Mouse (Mus musculus) left cerebral cortex, adult 2 months (tissue): ENCODE measurements at regions not wholly inside any gene's neighbourhood (a gene's known extent, or its start where the extent isn't known, plus 50 kb on each side); places are given as distances from the start of the nearest gene placed in this dataset.
A peak's percentile ranks its signal among the peaks of the same experiment; 100 is the strongest.

Source experiments
- DNase-seq, 2 experiments: peaks; one replicate each; pipeline ENCODE4 v3.0.0; 2021 to 2022; ENCODE audit warnings: low spot score in 2 of 2, mixed read lengths in 1 of 2; ENCODE audit errors: extremely low spot score in 1 of 2
- H3K27ac ChIP-seq: fragments of 200-600 bp; 2 replicates; pipeline ENCODE4 v1.8.1; 2022
- H3K4me3 ChIP-seq: fragments of 200-600 bp; 2 replicates; pipeline ENCODE4 v1.8.1; 2022
- CTCF ChIP-seq: fragments of 200-600 bp; IDR thresholded peaks from 2 replicates; pipeline ENCODE4 v1.8.1; 2022; ENCODE audit warnings: antibody characterized with exemption, mild to moderate bottlenecking, moderate library complexity
- intact Hi-C: fragments of 180-260 bp; cut with DNase I; formaldehyde crosslinking; loops from one replicate; pipeline ENCODE4 v1.15.1; 2025

DNA sequence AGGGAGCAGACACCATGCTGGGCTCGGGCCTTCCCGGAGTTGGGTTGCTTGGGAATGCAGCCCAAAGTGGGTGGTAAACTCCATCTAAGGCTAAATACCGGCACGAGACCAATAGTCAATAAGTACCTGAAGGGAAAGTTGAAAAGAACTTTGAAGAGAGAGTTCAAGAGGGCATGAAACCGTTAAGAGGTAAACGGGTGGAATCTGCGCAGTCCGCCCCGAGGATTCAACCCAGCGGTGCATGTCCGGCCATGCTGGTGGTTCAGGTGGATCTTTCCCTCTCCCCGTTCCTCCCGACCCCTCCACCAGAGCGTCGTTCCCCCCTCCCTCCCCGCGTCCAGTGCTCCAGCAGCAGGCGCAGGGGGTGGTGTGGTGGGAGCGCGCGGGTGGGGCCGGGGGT is 179.1 kb upstream of the Arhgef26 start:
- Histone ChIP-seq H3K4me3 (no peak overlapping the region), H3K27ac (no peak overlapping the region)
- intact Hi-C loops = no loop called here
- TF ChIP-seq CTCF = no peak
- DNase-seq = peak; percentile 48 to 72

DNA sequence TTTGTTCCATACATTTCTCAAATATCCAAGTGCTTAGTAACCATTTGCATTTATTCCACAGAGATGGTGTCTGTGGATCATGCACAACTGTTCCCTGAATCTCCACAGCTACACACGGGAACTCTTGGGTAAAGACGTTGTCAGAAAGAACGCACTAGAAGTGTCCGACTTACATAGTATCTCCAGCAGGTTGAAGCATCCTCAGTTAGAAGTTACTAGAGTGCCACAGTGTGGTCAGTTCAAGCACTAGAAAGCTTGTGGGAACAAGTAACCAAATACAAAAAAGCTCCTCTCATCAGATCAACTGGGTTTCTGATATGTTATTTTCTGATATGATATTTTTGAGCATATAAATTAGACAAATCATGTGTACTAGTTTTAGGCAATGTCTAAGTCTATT is 167.5 kb upstream of the Arhgef26 start:
- H3K27ac ChIP-seq = no peak overlapping the region
- TF ChIP-seq CTCF = peak; percentile 67
- H3K4me3 ChIP-seq = no peak overlapping the region
- intact Hi-C loops = loop anchor here (1.0 to 5.0 kb wide), 2 partner anchors 803 to 926 kb away; partner anchors contain the start of gene B430305J03Rik
- DNase-seq = peak; percentile 13 to 20

DNA sequence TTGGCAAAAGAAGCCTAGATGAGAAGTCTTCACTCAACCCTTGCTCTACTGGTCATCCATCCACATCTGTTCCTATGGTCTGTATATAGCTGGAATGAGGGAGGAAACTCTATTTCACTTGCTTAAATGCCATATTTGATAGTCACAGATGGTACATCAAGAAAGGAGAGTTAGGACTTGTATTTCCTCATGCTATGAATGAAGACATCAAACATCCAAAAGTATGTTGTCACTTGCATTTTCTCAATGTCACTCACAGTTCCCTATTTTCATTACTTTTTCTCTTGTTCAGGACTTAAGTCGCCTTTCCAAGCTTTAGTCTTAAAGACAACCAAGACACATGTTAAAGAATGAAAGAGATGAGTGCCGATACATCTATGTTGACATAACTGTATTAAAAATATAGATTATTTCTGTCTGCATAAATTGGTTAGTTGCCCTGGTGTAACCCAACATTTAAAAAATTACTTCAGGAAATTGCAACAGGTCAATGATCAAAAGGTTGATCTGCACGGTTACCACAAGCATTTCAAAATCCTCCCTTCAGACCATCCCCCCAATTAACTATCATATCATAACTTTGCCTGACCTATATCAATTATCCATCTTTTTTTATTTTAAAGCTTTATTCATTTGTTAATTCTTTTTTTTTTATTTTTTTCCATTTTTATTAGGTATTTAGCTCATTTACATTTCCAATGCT is 150.2 kb upstream of the Arhgef26 start:
- no peak for TF ChIP-seq CTCF
- Histone ChIP-seq H3K4me3 (no peak overlapping the region), H3K27ac (no peak overlapping the region)
- intact Hi-C loops = no loop called here
- DNase-seq = no peak

DNA sequence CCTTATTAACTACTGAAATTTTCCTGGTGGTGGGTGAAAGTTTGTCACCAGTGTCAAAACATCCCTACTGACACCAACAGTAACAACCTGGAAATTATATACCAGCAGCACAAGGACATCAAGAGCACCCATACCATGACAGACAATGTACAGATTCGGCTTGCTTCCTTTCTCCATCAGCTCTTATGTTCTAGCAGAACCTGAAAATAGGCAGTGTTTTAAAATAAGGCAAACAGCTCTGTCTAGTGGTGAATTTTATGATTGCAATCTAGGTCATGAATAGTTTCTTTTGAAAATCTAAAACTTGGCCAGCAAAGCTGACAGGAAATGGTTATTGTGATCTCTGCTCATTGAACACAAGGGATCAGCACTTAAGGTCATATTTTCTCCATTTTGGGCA is 145.7 kb upstream of the Arhgef26 start:
- Histone ChIP-seq H3K4me3 (no peak overlapping the region), H3K27ac (no peak overlapping the region)
- no peak for DNase-seq
- peak; percentile 82 for TF ChIP-seq CTCF
- intact Hi-C loops = loop anchor here (2.0 to 5.0 kb wide), 2 partner anchors 830 to 948 kb away; partner anchors contain the start of gene Rap2b

DNA sequence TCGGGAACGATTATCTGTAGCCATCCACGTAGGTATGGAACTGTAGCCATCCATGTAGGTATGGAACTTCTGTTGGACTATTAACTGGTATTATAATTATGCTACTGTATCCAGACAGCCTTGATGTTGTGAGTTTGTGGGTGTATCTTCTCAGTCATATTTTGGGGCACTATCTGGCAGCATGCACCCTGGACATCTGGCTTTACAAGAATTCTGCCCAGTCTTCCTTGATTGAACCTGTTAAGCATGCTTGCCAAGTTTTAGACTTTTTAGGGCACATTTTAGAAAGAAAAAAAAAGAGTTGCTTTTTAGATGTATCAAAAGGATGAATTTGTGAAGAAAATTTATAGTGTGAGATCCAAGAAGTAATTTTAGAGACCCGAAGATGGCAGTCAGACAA is 143.7 kb upstream of the Arhgef26 start:
- TF ChIP-seq CTCF = no peak
- DNase-seq = no peak
- intact Hi-C loops = loop anchor here (5.0 kb wide), 1 partner anchor 832 kb away; the partner anchor contains the start of gene Rap2b
- H3K4me3 ChIP-seq = no peak overlapping the region
- H3K27ac ChIP-seq = no peak overlapping the region

DNA sequence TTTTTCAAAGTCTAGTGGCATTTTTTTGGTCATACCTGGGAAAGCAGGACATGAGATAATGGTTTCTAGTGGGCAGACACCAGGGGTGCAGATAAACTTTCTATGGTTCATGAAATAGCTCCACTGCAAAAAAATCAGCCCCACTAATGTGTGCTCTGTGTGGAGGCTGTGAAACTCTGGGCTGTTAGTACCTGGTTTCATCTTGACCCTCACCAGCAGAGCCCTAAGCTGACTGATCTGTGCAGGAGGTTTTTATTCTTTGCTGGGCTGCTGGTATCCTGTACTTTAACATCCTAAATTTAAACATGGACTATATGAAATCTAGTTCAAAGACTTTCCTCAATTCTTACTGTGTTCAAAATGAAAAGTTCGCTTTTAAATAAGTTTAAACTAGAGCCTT is 141.5 kb upstream of the Arhgef26 start:
- TF ChIP-seq CTCF = no peak
- no peak for DNase-seq
- no peak overlapping the region for H3K4me3 ChIP-seq
- intact Hi-C loops = no loop called here
- no peak overlapping the region for H3K27ac ChIP-seq

DNA sequence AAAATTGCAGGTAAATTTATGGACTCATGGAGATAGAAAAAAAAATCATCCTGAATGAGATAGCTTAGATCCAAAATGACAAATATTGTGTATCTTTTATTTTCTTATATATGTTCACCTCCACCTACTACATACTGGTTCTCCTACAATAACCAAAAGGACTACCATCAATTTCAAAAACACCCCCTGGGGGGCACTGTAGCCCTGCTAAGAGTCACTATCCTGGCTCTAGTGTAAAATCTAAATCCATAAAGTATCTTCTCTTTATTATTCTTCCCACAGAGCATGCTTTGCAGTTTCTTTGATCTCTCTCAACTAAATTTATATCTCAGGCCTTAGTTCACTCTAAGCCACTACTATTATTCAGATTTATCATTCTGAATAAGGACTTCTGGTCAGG is 122.3 kb upstream of the Arhgef26 start:
- peak; percentile 75 for TF ChIP-seq CTCF
- intact Hi-C loops = loop anchor here (5.0 kb wide), 3 partner anchors 126 to 241 kb away; no protein-coding TSS in a partner anchor
- Histone ChIP-seq H3K27ac (no peak overlapping the region), H3K4me3 (no peak overlapping the region)
- DNase-seq = peak; percentile 65 to 68

DNA sequence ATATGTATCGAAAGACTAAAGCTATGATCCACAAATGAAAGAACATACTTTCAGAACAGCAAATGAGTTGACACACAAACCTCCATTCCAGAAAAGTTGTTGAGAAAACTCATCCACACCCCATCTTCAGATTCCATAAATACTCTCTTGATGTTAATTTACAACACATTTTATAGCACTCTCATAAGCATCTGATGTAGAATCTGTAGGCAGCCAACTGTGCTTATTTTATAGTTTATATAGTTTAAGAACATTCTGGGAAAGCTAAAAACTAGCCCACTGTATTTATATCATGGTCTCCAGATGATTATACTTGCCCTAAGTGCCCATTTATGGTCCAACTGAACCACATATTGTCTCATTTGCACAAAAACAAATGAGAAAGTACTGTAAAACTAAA is 120.8 kb upstream of the Arhgef26 start:
- intact Hi-C loops = loop anchor here (5.0 kb wide), 3 partner anchors 125 to 240 kb away; no protein-coding TSS in a partner anchor
- DNase-seq = no peak
- Histone ChIP-seq H3K27ac (no peak overlapping the region), H3K4me3 (no peak overlapping the region)
- no peak for TF ChIP-seq CTCF

DNA sequence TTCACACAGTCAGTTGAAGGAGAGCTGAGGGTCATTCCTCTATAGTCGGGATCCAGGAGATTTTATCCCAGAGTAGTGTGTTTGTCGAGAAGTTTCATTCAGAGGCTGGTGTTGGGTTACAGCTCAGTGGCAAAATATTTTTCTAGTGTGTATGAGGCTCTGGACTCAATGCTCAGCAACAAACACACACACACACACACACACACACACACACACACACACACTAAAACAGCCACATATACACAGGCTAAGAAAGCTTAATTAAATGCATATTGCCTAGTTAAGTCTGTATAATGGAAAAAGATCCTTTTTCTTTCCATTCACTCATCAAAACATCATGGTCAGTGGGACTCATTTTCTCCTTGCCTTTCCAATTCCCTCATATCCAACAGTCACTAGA is 110.4 kb upstream of the Arhgef26 start:
- TF ChIP-seq CTCF = no peak
- intact Hi-C loops = no loop called here
- DNase-seq = no peak
- Histone ChIP-seq H3K4me3 (no peak overlapping the region), H3K27ac (no peak overlapping the region)

DNA sequence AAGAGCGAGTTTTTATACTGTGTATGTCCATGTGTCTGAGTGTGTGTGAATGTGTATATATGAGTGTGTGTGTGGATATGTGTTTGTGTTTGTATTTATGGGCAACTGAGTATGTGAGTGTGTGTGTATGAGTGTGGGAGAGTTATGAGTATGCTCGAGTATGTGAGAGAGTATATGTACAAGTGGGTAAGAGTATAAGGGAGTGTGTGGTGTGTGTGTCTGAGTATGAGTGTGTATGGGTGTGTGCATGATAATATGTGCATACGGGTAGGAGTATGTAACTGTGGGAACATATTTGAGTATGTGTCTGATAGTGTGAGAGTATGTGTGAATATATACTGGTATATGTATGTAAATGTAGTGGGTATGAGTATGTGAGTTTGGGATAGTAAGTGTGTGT is 110.0 kb upstream of the Arhgef26 start:
- DNase-seq = no peak
- Histone ChIP-seq H3K4me3 (no peak overlapping the region), H3K27ac (no peak overlapping the region)
- intact Hi-C loops = no loop called here
- no peak for TF ChIP-seq CTCF

DNA sequence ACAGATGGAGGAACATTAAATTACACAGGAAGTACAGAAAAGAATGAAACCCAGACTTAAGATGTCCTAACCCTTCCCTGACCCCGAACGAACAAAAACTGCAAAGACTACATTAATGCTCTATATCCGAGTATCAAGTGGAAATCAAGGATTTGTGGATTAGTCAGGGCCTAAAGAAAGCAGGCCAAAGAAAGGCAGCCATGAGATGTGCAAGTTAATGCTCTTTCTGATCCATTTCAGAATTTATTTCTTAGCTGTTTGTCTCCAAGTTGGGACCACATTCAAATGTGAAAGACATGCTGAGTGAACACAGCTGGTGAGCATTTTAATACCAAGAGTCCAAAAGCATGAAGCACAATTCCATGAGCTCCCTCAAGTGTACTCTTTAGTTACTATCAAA is 97.1 kb upstream of the Arhgef26 start:
- Histone ChIP-seq H3K4me3 (no peak overlapping the region), H3K27ac (no peak overlapping the region)
- TF ChIP-seq CTCF = no peak
- intact Hi-C loops = no loop called here
- DNase-seq = no peak

DNA sequence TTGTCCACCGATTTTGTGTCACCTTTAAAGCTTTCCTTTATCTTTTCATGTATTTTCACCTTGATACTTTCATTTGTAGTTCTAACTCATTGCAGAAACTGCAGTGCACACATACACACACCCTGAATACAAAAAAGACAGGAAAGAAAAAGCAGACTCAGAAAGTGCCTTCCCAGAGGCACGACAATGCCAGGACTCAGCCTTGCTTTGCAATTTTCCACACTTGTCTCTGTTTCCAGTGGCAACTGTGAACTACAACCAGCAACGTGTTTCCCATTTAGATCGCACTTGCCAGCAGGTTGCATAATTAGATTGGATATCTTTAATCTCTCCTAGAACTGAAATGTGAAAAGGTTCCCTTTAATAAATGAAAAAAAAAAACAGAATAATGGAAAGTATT is 66.4 kb upstream of the Arhgef26 start:
- Histone ChIP-seq H3K4me3 (no peak overlapping the region), H3K27ac (peak overlapping the region; percentile 29; the same call in 1 of the 2 replicates)
- DNase-seq = peak; percentile 11 to 32
- intact Hi-C loops = loop anchor here (5.0 kb wide), 1 partner anchor 56 kb away; no protein-coding TSS in a partner anchor
- TF ChIP-seq CTCF = no peak

DNA sequence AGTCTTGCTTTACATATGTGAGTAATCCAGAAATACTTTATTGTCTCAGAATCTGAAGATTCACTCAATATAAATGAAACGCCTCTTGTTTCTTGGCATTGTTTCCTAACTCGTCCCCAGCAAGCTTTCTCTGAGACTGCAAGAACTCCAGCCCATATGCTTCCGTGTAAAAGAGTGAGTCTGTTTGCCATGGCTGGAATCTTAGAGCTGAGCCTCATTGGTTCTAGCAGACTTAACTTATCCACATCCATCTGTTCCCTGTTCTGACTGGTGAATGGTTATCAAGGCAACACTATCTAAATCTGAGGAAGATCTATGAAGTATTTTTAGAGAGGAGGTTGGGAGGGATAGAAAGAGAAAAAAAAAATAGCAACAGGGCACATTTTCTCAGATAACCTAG is 59.9 kb upstream of the Arhgef26 start:
- TF ChIP-seq CTCF = no peak
- H3K4me3 ChIP-seq = no peak overlapping the region
- H3K27ac ChIP-seq = no peak overlapping the region
- intact Hi-C loops = no loop called here
- DNase-seq = no peak
